Mouse (Mus musculus): ENCODE results near the gene Fhl3. TPM values are rescaled to one million over a fixed set of nuclear protein-coding genes. Genes with fewer than 3 reads are reported as not detected.

Gene Fhl3
- total RNA-seq, 2 experiments from 2014 or later, result 3.8 to 4.5 TPM

DNA sequence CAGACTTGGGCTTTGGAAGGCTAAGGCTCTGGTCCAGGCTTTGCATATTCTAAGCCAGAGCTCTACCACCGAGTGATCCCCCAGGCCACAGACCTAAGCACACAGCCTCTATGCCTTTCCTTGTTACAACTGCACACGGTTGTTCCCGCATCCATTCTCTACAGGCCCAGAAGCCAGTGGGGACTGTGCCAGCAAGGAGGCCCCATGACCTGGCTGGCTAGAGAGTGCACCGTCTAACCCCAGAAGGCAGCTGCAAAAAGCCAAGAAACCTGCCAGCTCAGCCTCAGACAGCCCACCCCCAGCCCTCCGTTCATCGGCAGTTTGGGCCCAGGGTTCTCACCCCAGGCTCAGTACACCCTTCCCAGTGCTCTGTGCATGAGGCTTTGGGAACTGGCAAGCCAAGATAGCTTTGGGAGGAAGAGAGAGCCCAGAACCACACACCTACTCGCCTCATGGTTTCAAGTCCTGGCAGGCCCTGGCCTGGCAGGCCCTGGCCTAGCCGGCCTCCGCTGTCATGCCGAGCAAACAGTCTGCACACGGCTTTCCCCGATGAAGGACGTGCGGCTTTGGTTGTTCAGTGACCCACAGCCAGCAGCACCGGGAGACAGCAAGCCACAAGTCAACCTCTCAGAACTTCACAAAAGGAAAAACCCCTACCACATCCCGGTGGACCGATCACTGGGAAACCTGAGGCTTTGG is 26.0 kb upstream of the Fhl3 start:
- DNase-seq (ENCODE audit: extremely low spot score in 1 of 2, low spot score in 2 of 2), result no peak
- intact Hi-C loops (cut with DNase I), result loop anchor here (1.0 to 5.0 kb wide), 4 partner anchors 447 to 737 kb away; no protein-coding TSS in a partner anchor

DNA sequence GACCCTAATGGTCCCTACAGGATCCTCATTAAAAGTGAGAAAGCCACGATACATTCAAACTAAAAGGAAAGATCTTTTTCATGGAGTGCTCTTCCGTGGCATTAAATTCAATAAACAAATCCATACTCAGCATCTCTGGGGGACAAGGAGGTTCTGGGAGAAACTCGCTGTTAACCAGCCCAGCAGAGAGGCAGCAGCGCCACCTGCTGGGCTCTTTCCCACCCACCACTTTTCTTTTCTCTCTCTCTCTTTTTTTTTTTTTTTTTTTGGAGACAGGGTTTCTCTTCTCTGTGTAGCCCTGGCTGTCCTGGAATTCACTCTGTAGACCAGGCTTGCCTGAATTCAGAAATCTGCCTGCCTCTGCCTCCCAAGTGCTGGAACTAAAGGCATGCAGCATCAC is 25.5 kb upstream of the Fhl3 start:
- intact Hi-C loops (cut with DNase I), result loop anchor here (1.0 to 5.0 kb wide), 2 partner anchors 533 to 738 kb away; no protein-coding TSS in a partner anchor

DNA sequence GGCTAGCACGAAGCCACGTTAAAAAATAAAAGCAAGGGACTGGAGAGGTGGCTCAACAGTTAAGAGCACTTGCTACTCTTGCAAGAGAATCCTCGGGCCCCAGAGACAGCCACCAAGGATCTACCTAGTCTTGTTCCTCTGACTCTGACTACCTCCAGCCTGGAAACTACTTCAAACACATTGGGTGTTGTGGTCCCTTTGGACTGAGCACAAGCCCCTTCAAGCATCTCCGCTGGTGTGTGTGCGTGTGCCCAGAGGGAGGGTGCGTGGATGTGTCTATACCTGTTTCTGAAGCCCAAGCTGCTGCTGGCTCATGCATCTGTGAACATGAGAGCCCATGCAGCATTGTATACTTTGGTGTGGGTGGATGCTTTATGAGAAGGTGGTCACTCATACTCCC is 24.5 kb upstream of the Fhl3 start:
- no peak for DNase-seq (ENCODE audit: extremely low spot score in 1 of 2, low spot score in 2 of 2)
- intact Hi-C loops (cut with DNase I), result loop anchor here (1.0 to 5.0 kb wide), 2 partner anchors 534 to 739 kb away; no protein-coding TSS in a partner anchor

More for the DNA sequence above, 25.5 kb upstream of the Fhl3 start:
- DNase-seq (ENCODE audit: extremely low spot score in 1 of 2, low spot score in 2 of 2), result peak; percentile 52 to 76

DNA sequence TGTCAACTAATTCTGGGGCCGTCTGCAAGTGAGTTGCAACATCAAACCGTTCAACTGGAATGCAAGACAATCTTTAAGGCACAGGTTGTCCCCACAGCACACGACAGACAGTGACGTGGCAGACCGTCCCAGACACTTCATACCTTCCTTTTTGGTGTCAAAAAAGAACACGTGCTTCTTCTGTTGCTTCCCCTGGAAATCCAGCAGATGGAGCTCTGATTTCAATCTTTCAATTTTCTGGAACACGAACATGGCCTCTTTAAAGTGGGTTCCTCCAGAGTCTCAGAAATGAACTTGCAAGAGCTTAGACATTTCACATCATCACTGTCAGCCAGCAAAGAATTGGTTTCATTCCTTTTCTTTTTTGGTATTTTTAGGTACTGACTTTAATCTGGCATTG is 18.2 kb upstream of the Fhl3 start:
- no peak for DNase-seq (ENCODE audit: extremely low spot score in 1 of 2, low spot score in 2 of 2)
- intact Hi-C loops (cut with DNase I), result no loop called here

DNA sequence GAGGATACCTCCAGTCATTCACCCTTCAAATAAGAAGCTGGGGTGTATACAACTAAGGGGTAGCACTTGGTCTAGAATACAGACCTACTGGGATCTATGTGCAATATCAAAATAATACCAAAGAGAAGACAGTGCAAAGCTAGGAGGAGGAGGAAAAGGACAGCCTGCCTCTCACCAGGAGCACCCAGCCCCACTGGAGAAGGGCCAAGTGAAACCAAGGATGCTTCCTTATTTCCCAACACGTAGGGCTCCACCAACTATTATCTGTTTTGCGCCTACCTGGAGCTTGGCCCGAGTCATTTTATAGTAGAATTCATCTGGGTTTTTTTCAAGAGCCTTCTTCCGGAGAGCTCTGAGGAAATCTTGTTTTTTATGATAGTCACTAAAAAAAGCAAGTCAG is 17.0 kb upstream of the Fhl3 start:
- no peak for DNase-seq (ENCODE audit: extremely low spot score in 1 of 2, low spot score in 2 of 2)
- intact Hi-C loops (cut with DNase I), result no loop called here

DNA sequence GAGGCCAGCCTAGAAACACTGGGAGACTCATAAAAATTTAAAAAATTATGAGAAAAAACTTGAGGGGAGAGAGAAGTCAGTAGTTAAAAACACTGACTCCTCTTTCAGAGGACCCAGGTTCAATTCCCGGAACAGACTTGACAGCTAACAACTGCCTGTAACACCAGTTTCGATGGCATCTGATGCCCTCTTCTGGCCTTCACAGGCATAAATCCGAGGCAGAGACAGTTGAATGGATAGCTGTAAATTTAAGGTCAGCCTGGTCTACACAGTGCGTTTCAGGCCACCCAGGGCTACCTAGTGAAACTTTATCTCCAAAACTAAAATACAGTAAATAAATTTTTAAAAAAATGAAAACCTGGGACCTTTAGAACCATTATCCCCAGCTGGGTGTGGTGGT is 15.5 kb upstream of the Fhl3 start:
- intact Hi-C loops (cut with DNase I), result no loop called here
- no peak for DNase-seq (ENCODE audit: extremely low spot score in 1 of 2, low spot score in 2 of 2)

DNA sequence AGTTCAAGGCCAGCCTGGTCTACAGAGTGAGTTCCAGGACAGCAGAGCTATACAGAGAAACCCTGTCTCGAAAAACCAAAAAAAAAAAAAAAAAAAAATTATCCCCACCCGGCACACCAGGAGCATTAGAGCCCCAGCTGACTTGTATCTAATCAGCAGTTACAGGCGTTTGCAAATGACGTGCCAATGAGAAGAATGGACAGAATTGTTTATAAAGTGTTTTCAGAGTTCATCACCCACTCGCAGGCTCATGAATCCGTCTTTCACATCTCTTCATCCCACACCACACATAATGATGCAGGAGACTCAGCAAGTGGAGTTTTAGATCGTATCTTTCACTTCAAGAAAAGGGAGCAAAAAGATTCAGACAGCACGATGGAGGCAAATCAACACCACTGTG is 15.0 kb upstream of the Fhl3 start:
- intact Hi-C loops (cut with DNase I), result no loop called here
- no peak for DNase-seq (ENCODE audit: extremely low spot score in 1 of 2, low spot score in 2 of 2)

DNA sequence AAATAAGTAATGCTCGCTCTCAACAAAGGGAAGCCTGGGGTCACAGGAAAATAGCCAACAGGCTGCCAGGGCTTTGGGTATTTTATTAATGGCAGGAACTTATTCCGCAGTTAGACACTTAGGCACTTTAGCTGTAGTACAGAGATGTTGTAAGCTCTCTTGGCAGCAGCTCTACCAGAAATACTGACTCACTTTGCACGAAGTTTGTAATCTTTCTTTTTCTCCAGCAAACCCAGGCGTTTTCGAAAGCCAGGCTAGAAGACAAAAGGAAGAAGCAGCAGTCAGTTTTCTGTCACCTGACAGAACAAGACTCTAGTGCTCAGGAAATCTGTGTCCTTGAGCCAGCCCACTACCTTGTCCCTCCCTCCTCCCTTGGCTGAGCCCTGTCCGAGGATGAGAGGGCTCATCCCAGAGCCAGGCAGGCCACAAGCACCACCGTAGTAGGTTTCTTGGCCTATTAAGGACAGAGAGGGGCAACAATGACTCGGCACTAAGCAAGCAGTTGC is 14.6 kb upstream of the Fhl3 start:
- DNase-seq (ENCODE audit: extremely low spot score in 1 of 2, low spot score in 2 of 2), result no peak
- intact Hi-C loops (cut with DNase I), result no loop called here

DNA sequence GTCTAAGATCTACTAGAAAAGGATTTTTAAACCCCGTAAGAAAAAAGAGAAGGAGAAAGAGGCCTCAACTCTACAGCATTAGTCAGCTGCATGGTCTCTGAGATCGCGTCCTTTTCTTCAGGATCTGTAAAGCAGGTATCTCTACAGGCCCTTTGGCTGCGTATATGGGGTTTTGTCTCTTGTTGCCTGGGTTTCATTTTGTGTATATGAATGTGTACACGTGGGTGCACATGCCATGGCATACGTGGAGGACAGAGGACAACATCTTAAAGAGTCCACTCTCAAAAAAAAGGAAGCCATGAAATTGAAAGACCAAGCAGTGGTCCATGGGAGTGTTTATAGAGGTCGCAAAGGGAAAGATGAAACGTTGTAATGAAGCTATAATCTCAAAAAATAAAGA is 9.0 kb upstream of the Fhl3 start:
- DNase-seq (ENCODE audit: extremely low spot score in 1 of 2, low spot score in 2 of 2), result no peak
- intact Hi-C loops (cut with DNase I), result no loop called here

DNA sequence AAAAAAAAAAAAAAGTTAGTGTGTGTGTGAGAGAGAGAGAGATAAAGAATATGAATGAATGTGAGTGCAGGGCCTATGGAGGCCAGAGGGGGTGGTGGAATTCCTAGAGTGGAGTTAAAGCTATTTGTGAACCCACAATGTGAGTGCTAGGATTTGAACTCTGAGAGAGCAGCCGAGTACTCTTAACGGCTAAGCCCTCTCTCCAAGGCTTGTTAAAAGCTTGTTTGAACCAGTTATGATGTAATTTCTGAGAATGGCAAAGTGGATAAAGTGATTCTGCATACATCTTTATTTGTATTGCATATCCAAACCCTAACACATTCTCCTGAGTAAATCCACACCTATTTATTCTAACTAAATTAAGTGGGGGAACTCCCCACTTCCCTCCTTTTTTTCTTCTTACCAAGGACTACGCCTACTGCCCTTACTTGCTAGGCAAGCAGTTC is 8.1 kb upstream of the Fhl3 start:
- no peak for DNase-seq (ENCODE audit: extremely low spot score in 1 of 2, low spot score in 2 of 2)
- intact Hi-C loops (cut with DNase I), result no loop called here

DNA sequence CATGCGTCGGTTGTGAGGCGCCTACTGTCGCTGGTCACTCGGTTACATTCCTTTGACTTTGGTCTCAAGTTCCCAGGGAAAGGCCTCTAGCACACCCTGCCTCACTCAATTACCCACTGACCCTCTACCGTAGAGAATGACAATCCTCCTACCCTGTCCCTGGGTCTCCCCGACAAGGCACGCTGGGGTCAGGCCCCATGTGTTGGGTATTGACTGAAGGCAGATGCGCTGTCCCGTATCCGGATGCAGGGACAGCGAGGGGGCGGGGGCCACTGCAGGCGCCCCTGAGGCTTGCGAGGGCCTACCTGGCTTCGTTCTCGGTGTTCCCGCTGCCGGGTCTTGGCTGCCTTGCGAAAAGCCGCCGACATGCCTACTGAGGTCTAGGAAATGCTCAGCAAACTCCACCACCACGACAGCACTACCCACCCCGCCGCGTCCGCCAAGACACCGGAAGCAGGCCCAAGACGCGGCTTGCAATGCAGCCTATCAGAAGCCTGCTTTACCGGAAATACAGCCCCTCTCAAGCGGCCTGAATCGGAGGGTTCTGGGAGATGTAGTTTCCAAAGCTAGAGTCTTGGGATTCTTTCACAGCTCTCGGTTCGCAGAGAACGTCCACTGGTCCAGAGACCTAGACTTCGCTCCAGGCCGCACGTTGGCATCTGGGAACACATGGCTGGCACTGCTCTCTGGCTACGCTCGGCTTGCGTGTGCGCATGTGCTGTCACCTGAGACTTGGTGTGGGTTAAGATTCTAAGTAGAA is 7.2 kb upstream of the Fhl3 start, which contains the start of gene Utp11:
TSS of gene Utp11 (minus strand) at position 466 of the 760 bp plus-strand sequence.
- intact Hi-C loops (cut with DNase I), result no loop called here
- DNase-seq (ENCODE audit: extremely low spot score in 1 of 2, low spot score in 2 of 2), result peak; percentile 88 to 90

DNA sequence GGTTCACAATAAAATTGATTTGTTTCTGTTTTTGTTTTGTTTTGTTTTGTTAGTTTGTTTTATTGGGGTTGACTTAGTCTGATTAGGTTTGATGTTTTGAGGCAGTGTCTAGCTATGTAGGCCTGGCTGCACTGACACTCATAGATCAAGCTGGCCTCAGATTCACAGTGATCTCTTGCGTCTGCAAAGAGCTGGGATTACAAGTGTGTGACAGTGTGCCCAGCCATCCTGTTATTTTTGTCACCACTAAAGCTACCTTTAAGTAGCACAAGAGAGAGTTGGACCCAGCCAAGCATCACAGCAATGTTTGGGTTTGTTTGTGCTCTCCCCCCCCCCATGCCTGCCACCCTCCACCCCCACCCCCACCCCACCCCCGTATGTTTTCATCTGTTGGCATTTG is 5.9 kb upstream of the Fhl3 start:
- DNase-seq (ENCODE audit: extremely low spot score in 1 of 2, low spot score in 2 of 2), result no peak
- intact Hi-C loops (cut with DNase I), result no loop called here

DNA sequence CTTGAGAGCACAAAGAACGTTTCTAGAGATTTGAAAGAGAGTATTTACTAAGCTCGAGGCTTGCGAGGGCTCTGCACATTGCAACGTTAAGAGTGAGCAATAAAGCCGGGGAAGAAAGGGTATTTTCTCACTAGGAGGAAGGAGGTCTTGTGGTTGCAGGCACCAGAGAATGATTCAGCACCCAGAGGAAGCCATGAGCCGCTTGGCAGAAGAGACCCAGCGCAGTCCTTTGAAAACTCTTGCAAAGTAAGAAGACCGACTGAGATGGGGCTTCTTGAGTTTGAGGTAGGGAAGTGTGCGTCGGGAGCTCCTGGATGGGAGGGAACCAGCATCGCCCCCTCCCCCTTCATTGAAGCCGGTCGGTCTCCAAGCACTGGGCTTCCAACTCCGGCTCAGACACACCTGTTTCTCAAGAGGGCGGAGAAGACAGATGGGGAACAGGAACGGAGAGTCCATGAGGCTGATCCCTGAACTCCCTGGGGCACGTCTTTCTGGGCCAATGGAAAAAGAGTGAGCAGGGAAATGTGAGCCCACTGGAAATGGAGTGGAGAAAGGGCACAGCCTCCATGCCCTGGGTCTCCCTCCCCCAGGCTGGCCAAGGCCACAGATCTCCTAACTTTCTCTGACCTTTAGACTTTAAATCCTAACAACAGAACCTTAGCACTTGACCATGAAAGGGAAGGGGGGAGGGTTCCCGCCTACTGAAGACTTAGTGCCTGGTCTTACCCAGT is 4.5 kb upstream of the Fhl3 start:
- intact Hi-C loops (cut with DNase I), result no loop called here
- no peak for DNase-seq (ENCODE audit: extremely low spot score in 1 of 2, low spot score in 2 of 2)

DNA sequence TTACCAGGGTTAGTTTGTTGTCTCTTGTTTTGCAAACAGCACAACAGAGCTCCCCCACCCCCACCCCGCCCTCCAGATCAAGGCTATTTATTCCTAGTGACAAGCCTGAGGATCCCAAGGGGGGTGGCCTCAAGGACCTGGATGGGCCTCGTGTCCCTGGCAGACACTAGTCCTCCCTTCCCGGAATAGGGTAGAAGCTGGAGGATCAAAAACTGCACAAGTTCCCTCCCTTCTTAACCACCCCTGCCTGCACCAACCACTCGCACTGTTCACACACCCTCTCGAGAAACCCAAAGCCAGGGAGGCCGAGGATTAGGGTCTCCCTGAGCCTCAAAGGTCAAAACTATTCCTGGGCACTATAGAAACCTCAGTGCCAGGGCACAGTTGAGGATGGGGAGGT is 710 bp upstream of the Fhl3 start:
- intact Hi-C loops (cut with DNase I), result no loop called here

DNA sequence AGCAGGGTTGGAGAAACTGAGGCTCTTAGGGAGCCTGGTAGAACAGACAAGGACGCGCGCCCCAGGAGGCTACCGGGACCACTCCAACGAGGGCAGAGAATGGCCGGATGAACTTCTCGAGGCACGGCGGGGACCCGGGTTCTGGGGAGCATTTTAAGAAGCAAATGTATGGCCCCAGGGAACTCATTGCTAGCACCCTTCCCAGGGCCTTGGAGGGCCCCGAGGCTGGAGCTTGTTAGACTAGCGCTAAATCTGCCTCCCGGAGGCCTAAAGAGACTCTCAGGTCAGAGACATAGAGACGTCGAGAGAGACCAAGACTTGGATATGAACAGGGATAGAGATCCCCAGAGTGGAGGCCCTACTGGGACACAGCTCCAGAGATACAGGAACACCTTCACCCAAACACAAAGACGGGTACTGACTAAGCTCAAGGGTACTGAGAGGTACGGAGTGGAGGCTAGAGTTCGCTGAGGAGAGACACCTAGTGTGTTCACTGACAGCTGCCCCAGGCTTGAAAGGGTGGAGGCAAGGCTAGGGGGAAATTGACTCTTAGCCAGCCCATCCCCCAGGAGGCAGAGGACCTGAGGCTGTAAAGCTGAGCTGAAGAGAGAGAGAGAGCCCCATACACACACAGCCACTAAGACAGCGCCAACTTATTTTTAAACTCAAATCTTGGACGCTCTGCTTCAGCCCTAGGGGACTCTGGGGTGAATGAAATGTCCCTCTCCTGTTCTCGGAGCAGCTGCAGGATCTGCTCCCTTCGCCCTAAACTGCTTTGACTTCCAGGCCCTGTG is 748 bp downstream of the Fhl3 start:
- intact Hi-C loops (cut with DNase I), result no loop called here
- DNase-seq (ENCODE audit: extremely low spot score in 1 of 2, low spot score in 2 of 2), result peak in 1 of 2 experiments; percentile 71

More for the DNA sequence above, 710 bp upstream of the Fhl3 start:
- DNase-seq (ENCODE audit: extremely low spot score in 1 of 2, low spot score in 2 of 2), result no peak

DNA sequence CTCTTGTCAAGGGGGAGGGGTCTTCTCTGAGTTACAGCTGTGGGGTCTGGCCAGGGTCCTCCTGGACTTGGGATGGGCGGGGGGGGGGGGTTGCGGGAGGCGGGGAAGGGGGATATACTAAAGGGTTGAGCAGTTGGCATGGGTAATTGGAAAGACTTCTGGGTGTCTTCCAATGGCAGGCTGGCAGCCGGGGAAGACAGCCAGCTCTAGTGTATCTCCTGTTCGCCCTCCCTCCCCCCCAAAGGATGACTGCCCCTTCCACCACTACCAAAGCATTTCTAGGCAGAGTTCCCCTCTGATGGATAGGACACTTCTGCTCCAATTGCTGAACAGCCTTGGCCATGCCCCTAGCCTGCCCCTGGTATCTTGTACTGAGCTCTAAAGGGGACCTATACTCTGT is 1.4 kb downstream of the Fhl3 start:
- intact Hi-C loops (cut with DNase I), result no loop called here
- DNase-seq (ENCODE audit: extremely low spot score in 1 of 2, low spot score in 2 of 2), result no peak

DNA sequence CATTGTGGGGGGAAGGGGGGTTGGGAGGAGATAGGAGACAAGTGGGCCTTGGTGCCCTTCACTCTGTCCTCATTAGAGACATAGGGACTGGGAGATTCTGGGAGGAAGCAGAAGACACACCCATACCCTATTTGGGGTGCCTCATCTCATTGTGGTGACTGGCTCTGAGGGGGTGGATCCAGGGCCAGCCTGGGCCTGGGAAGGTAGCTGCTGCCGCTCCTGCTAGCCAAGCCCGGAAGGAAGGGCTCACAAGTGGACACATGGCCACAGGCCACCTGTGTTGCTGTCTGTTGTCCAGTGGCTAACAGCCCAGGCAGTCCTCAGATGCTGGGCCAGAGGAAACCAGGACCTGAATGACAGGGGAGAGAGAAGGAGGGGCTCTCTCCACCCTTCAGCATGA is 2.9 kb downstream of the Fhl3 start:
- intact Hi-C loops (cut with DNase I), result no loop called here
- DNase-seq (ENCODE audit: extremely low spot score in 1 of 2, low spot score in 2 of 2), result peak in 1 of 2 experiments; percentile 72
